Mouse (Mus musculus) neural tube, embryonic 14.5 days (tissue): Measurements from ENCODE around the gene Ltv1. TPM values are rescaled to one million over a fixed set of nuclear protein-coding genes. Genes with fewer than 3 reads are reported as not detected.

Experiments
- ATAC-seq: fragments of 200-750 bp; cut with Nextera tagmentation; 2 replicates; pipeline ENCODE4 v1.8.0; 2017; ENCODE audit warnings: low read depth, mild to moderate bottlenecking, moderate TSS enrichment, moderate library complexity
- H3K27ac ChIP-seq: fragments of 300-500 bp; sonication (generic); 2 replicates; pipeline ENCODE4 v1.5.1; 2014; ENCODE audit warnings: low read depth, mild to moderate bottlenecking, control low read depth, low read length, moderate library complexity, mixed read lengths
- H3K27me3 ChIP-seq: fragments of 300-500 bp; sonication (generic); 2 replicates; pipeline ENCODE4 v1.6.1; 2014; ENCODE audit warnings: low read length; ENCODE audit not compliant: control insufficient read depth, insufficient read depth
- H3K36me3 ChIP-seq: fragments of 300-500 bp; sonication (generic); 2 replicates; pipeline ENCODE4 v1.6.1; 2014; ENCODE audit warnings: low read length, mixed read lengths; ENCODE audit not compliant: control insufficient read depth, insufficient read depth
- H3K4me1 ChIP-seq: fragments of 300-500 bp; sonication (generic); 2 replicates; pipeline ENCODE4 v1.6.1; 2014; ENCODE audit warnings: low read length; ENCODE audit not compliant: control insufficient read depth, insufficient read depth
- H3K4me2 ChIP-seq: fragments of 300-500 bp; sonication (generic); 2 replicates; pipeline ENCODE4 v1.6.1; 2014; ENCODE audit warnings: mild to moderate bottlenecking, low read depth, low read length, control low read depth
- H3K4me3 ChIP-seq: fragments of 300-500 bp; sonication (generic); 2 replicates; pipeline ENCODE4 v1.5.1; 2014; ENCODE audit warnings: low read depth, low read length, control low read depth, mixed read lengths
- H3K9ac ChIP-seq: fragments of 300-500 bp; sonication (generic); replicated peaks from 2 replicates; pipeline ENCODE4 v1.6.1; 2014; ENCODE audit warnings: low read depth, mild to moderate bottlenecking, control low read depth, low read length, mixed read lengths
- H3K9me3 ChIP-seq: fragments of 300-500 bp; sonication (generic); 2 replicates; pipeline ENCODE4 v1.6.1; 2016; ENCODE audit warnings: low read length; ENCODE audit not compliant: control insufficient read depth
- WGBS: fragments of 180-500 bp; shearing (Covaris S2); extraction: QIAGEN DNeasy Blood & Tissue Kit; methylation state at CpG from one replicate; pipeline ENCODE4 v1.1.7; 2014; 5-methylcytosine and 5-hydroxymethylcytosine counted together
- polyA plus RNA-seq: library from polyadenylated mRNA; unstranded; fragments of >200 nt; fragmentation: Nextera tagmentation; extraction: Ambion mirVana; gene quantifications from 2 replicates; pipeline ENCODE4 v1.2.1, GENCODE M21; 2014

Ltv1 gene
- polyA plus RNA-seq, 1 experiment from 2014 or later = 27.6 TPM

DNA sequence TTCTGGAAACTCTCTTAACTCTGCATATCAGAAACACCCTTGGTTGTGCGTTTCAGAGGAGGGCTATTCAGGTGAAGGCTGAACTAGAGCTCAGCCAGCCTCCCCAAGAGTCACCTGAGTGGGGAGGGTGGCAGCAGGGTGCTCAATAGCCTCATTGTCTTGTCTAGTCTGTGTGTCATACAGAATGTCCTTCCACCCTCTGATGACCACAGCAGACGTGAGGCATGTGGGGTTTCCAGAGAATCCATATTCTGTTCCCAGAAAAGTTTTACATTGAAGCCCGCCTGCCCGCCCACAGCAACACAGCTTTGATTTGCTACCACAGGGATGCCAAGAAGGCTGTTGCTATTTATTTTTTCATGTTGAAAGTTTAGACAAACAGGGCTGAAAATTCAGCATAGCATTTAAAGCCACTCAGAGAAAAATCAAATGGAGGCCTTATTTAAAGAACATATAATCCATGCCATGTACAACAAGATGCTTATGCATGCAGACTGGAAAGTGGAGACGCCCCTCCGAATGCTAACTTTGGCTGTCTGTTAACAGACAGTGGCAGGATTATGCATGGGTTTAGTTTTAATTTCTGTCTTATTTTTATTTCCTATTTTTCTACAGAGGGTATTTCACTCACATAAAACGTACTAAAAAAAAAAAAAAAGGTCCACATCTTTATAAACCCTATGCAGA is 32.6 kb upstream of the Ltv1 start:
- Histone ChIP-seq H3K9ac (no peak overlapping the region), H3K27me3 (no peaks in the 10 kb centered on the region), H3K4me2 (no peak overlapping the region), H3K4me3 (no peak overlapping the region), H3K27ac (no peak overlapping the region), H3K9me3 (no peaks in the 10 kb centered on the region), H3K36me3 (no peaks in the 10 kb centered on the region), H3K4me1 (no peaks in the 10 kb centered on the region)
- 90% methylated on average over 7 of the region's 7 CpGs for WGBS
- ATAC-seq = no peak

DNA sequence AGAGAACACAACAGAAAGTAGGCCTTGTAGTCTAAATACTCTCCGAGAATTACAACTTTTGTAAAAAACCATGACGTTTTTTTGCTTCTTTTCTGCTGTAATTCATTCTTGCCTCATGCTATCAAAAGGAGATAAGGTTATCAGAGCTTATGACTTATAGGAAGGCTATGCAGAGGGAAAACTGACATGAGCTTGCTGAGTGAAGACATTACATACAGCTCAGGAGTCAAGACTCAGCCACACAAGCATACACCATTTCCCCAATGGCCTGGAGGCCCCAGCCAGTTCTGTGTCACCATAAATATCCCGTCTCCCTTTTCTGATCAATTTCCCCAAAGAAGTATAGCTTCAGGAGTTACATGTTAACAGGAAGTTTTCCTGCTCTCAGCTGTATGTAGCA is 29.2 kb upstream of the Ltv1 start:
- H3K27me3 ChIP-seq = no peaks in the 10 kb centered on the region
- no peak overlapping the region for H3K27ac ChIP-seq
- H3K9ac ChIP-seq = no peak overlapping the region
- ATAC-seq = no peak
- H3K36me3 ChIP-seq = no peaks in the 10 kb centered on the region
- H3K9me3 ChIP-seq = no peaks in the 10 kb centered on the region
- H3K4me2 ChIP-seq = no peak overlapping the region
- no peak overlapping the region for H3K4me3 ChIP-seq
- 92% methylated on average over 3 of the region's 3 CpGs for WGBS
- H3K4me1 ChIP-seq = no peaks in the 10 kb centered on the region

DNA sequence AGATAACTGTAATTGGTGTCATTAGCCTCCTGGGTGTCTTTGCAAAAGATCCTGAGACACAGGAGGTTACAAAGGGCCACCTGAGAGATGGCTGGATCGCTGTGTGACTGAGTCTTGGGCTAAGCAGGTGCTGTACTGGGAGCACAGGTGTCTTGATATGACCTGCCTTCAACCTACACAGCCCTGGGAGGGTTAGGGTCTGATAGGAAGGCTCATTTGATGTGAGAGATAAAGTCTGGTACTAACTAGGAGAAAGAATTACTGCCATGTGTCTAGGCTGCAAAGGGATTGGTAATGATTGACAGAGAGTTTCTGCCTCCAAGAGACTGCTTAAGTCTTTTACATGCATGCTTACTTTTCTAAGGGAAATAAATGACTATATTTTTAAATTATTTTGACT is 27.1 kb upstream of the Ltv1 start:
- no peak overlapping the region for H3K4me2 ChIP-seq
- no peak overlapping the region for H3K27ac ChIP-seq
- H3K4me3 ChIP-seq = no peak overlapping the region
- H3K36me3 ChIP-seq = no peaks in the 10 kb centered on the region
- 48% methylated on average over 1 of the region's 1 CpGs for WGBS
- H3K9me3 ChIP-seq = no peaks in the 10 kb centered on the region
- H3K27me3 ChIP-seq = no peaks in the 10 kb centered on the region
- no peak overlapping the region for H3K9ac ChIP-seq
- H3K4me1 ChIP-seq = no peaks in the 10 kb centered on the region
- no peak for ATAC-seq

DNA sequence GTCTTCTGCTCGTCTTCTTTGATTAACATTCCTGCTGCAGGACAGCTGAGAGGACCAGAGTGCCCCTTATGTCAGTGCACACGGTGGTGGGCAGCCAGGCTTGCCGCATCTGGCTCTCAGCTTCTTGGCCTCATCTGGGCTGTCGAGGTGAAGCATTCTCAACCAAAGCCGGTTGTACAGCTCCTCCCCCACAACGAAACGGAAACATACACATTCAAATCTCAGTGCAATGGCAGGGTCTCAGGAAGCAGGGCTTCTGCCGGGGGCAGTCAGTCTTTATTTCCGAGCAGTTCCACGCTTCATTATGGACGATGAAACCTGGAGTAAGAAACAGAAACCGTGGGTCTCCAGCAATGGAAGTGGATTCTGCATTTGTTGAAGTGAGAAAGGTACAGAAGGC is 21.0 kb upstream of the Ltv1 start:
- Histone ChIP-seq H3K9me3 (no peaks in the 10 kb centered on the region), H3K27ac (no peak overlapping the region), H3K9ac (no peak overlapping the region), H3K36me3 (no peaks in the 10 kb centered on the region), H3K4me1 (no peaks in the 10 kb centered on the region), H3K4me2 (no peak overlapping the region), H3K27me3 (no peaks in the 10 kb centered on the region), H3K4me3 (no peak overlapping the region)
- 90% methylated on average over 12 of the region's 12 CpGs for WGBS
- ATAC-seq = no peak

DNA sequence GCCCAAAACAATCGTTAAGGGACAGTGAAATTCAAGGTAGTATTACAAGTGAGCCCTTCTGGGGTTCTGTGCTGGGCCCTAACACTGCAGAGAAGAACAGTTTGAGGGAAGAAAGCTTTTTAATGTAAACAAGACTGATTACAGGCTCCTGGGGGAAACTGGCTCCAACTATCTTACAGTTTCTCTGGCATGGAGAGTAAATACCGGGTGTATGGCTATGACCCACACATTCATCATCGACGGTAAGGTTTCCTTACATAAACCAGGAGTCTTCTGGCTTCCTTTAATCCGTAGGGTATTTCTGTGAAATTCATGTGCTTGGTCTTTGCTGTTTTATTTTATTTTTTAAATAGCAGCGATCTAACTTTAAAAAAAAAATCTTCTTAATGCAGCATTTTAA is 19.9 kb upstream of the Ltv1 start:
- Histone ChIP-seq H3K36me3 (no peaks in the 10 kb centered on the region), H3K27ac (no peak overlapping the region), H3K4me2 (no peak overlapping the region), H3K9ac (no peak overlapping the region), H3K4me1 (no peaks in the 10 kb centered on the region), H3K27me3 (no peaks in the 10 kb centered on the region), H3K9me3 (no peaks in the 10 kb centered on the region), H3K4me3 (no peak overlapping the region)
- ATAC-seq = no peak
- 83% methylated on average over 6 of the region's 6 CpGs for WGBS

DNA sequence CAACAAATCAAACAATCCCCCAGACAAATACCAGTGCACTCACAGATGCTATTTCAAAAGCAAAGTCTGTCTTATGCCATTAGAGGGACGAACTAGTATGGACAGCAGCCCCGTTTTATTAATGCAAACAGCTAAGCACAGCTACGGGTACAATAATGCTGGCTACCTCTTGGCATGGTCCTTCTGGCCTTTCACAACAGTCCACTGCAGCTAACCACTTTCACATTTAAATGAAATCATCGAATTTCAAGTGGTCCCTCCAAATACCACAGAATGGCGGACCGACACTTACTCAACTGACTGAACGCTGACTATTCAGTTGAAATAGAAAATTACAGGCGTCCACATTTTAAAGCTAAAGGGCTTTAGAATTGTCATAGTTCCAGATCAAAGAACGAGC is 19.4 kb upstream of the Ltv1 start:
- no peaks in the 10 kb centered on the region for H3K9me3 ChIP-seq
- H3K4me3 ChIP-seq = no peak overlapping the region
- H3K4me1 ChIP-seq = no peaks in the 10 kb centered on the region
- ATAC-seq = no peak
- H3K9ac ChIP-seq = no peak overlapping the region
- H3K27me3 ChIP-seq = no peaks in the 10 kb centered on the region
- WGBS = 73% methylated on average over 9 of the region's 9 CpGs
- no peaks in the 10 kb centered on the region for H3K36me3 ChIP-seq
- no peak overlapping the region for H3K27ac ChIP-seq
- H3K4me2 ChIP-seq = no peak overlapping the region

DNA sequence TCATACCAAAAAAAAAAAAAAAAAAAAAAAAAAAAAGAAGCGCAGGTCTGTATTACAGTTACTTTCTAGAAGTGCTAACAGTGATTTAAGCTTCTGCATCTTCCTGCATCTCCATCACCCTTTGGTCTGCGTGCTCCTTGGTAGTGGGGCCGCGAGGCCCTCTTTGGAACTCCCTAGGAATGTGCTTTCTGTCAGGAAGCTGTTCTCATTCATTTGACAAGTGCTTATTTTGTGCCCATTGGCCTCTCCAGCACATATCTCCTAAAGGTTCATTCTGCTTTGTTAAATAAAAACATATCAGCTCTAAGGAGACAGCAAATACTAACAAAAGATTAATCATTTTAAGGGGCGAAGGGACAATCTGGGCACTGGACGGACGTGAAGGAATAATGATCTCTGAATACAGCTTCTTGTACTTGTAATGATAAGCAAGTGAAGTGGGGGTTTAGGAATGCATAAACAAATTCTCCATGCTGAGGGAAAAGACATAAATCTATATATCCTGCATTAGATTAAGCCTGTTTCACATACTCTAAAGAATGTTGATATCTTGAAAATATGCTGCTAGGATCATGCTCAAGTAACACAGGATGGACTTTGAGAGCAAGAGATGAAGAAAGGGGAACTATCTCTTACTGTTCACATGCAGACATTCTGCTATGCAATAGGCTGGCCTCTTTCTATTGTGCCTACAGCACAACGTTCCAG is 17.1 kb upstream of the Ltv1 start:
- H3K9me3 ChIP-seq = no peaks in the 10 kb centered on the region
- 72% methylated on average over 8 of the region's 8 CpGs for WGBS

DNA sequence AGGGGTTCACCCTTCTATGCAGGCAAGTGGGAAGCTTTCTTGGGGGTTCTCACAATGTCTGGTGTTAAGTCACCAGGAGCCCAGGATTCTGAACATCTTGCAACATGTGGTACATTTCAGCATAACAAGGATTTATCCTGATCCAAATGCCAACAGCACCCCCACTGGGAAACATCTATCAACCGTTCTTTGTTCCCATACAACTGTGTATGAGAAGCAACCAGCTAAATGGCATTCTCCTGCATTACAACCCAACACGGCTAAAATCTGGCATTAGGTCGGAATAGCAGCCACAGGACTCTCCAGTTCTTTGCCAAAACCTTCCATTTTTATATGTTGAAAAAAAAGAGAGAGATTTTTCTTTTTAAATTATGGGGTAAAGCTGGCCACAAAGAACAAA is 16.5 kb upstream of the Ltv1 start:
- Histone ChIP-seq H3K36me3 (no peaks in the 10 kb centered on the region), H3K4me1 (no peaks in the 10 kb centered on the region), H3K4me2 (no peak overlapping the region), H3K27ac (no peak overlapping the region), H3K27me3 (no peaks in the 10 kb centered on the region), H3K9ac (no peak overlapping the region), H3K9me3 (no peaks in the 10 kb centered on the region), H3K4me3 (no peak overlapping the region)
- no peak for ATAC-seq
- 60% methylated on average over 3 of the region's 3 CpGs for WGBS

More for the DNA sequence above, 17.1 kb upstream of the Ltv1 start:
- no peak overlapping the region for H3K4me3 ChIP-seq
- H3K27me3 ChIP-seq = no peaks in the 10 kb centered on the region
- no peak for ATAC-seq
- no peak overlapping the region for H3K4me2 ChIP-seq
- no peaks in the 10 kb centered on the region for H3K4me1 ChIP-seq
- no peak overlapping the region for H3K9ac ChIP-seq
- no peak overlapping the region for H3K27ac ChIP-seq
- no peaks in the 10 kb centered on the region for H3K36me3 ChIP-seq

DNA sequence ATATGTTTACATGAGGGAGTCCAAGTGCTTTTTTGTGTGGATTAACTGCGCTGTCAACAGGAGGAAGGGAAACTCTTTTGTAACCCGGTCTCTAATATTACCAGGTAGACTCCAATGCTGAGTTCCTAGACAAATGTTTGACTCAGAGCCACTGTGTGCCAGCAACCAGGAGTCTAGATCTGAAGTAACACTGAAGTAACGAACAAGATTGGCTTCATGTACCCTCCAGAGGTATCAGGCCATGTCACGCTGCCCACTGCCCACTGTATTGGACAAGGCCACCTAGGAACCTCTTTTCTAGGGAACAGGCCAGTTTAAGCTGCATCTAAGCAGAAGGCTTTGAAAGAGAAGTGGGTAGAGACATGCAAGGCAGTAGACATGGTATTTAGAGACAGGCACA is 16.1 kb upstream of the Ltv1 start:
- Histone ChIP-seq H3K9ac (no peak overlapping the region), H3K36me3 (no peaks in the 10 kb centered on the region), H3K4me3 (no peak overlapping the region), H3K27me3 (no peaks in the 10 kb centered on the region), H3K4me2 (no peak overlapping the region), H3K27ac (no peak overlapping the region), H3K4me1 (no peaks in the 10 kb centered on the region), H3K9me3 (no peaks in the 10 kb centered on the region)
- ATAC-seq = no peak
- 89% methylated on average over 4 of the region's 4 CpGs for WGBS
